Mouse (Mus musculus): ENCODE data around the gene Arhgap15. TPM values are rescaled to one million over a fixed set of nuclear protein-coding genes. Genes with fewer than 3 reads are reported as not detected.

Gene Arhgap15
- polyA plus RNA-seq, 1 experiment from 2014 or later, result 3.0 TPM

- H3K27me3 ChIP-seq (replicated peaks), result no peaks in the 10 kb centered on the region
- H3K9ac ChIP-seq, result no peak overlapping the region
- no peaks in the 10 kb centered on the region for H3K4me1 ChIP-seq
- H3K9me3 ChIP-seq, result no peaks in the 10 kb centered on the region
- ATAC-seq (ENCODE audit: insufficient read depth, low FRiP score, low read depth), result no peak
- WGBS, result 77% methylated on average over 15 of the region's 15 CpGs
- no peak overlapping the region for H3K4me3 ChIP-seq (replicated peaks)
- H3K4me2 ChIP-seq, result no peak overlapping the region
- H3K27ac ChIP-seq, result no peak overlapping the region
- no peaks in the 10 kb centered on the region for H3K36me3 ChIP-seq
Measured at GRCm38 (mm10) chr2:44242628-44243255, 494.1 kb downstream of the Arhgap15 start.

GRCm38 (mm10) chr2:44255343-44255742 is 506.7 kb downstream of the Arhgap15 start:
- ATAC-seq (ENCODE audit: insufficient read depth, low FRiP score, low read depth), result no peak
- H3K36me3 ChIP-seq, result no peaks in the 10 kb centered on the region
- H3K4me1 ChIP-seq, result no peaks in the 10 kb centered on the region
- no peak overlapping the region for H3K4me2 ChIP-seq
- H3K4me3 ChIP-seq (replicated peaks), result no peak overlapping the region
- H3K27ac ChIP-seq, result no peak overlapping the region
- no peak overlapping the region for H3K9ac ChIP-seq
- H3K27me3 ChIP-seq (replicated peaks), result no peaks in the 10 kb centered on the region
- no peaks in the 10 kb centered on the region for H3K9me3 ChIP-seq
- 86% methylated on average over 4 of the region's 4 CpGs for WGBS

- Histone ChIP-seq H3K27me3 (replicated peaks) (no peaks in the 10 kb centered on the region), H3K4me3 (replicated peaks) (no peak overlapping the region), H3K9ac (no peak overlapping the region), H3K4me2 (no peak overlapping the region), H3K9me3 (no peaks in the 10 kb centered on the region), H3K27ac (no peak overlapping the region), H3K4me1 (no peaks in the 10 kb centered on the region), H3K36me3 (no peaks in the 10 kb centered on the region)
- ATAC-seq (ENCODE audit: insufficient read depth, low FRiP score, low read depth), result no peak
- WGBS, result 80% methylated on average over 2 of the region's 2 CpGs
Measured at GRCm38 (mm10) chr2:44257946-44258345, 509.3 kb downstream of the Arhgap15 start.

- Histone ChIP-seq H3K4me3 (replicated peaks) (no peak overlapping the region), H3K27ac (peak overlapping the region; percentile 74), H3K4me1 (no peaks in the 10 kb centered on the region), H3K27me3 (replicated peaks) (no peaks in the 10 kb centered on the region), H3K9me3 (no peaks in the 10 kb centered on the region), H3K36me3 (no peaks in the 10 kb centered on the region), H3K4me2 (0 out of 2 replicates have a peak overlapping the region, but pooled peaks have one; percentile 1), H3K9ac (no peak overlapping the region)
- 39% methylated on average over 17 of the region's 17 CpGs for WGBS
- ATAC-seq (ENCODE audit: insufficient read depth, low FRiP score, low read depth), result no peak
Measured at GRCm38 (mm10) chr2:44271455-44272346, 523.1 kb downstream of the Arhgap15 start.

- Histone ChIP-seq H3K4me1 (no peaks in the 10 kb centered on the region), H3K4me3 (replicated peaks) (no peak overlapping the region), H3K4me2 (no peak overlapping the region), H3K36me3 (no peaks in the 10 kb centered on the region), H3K27me3 (replicated peaks) (no peaks in the 10 kb centered on the region), H3K27ac (peak overlapping the region; percentile 40), H3K9me3 (no peaks in the 10 kb centered on the region), H3K9ac (no peak overlapping the region)
- WGBS, result 63% methylated on average over 13 of the region's 13 CpGs
- ATAC-seq (ENCODE audit: insufficient read depth, low FRiP score, low read depth), result no peak
Measured at GRCm38 (mm10) chr2:44272606-44273005, 524.0 kb downstream of the Arhgap15 start.

GRCm38 (mm10) chr2:44274425-44274824 is 525.8 kb downstream of the Arhgap15 start:
- H3K4me2 ChIP-seq, result no peak overlapping the region
- H3K9ac ChIP-seq, result no peak overlapping the region
- ATAC-seq (ENCODE audit: insufficient read depth, low FRiP score, low read depth), result no peak
- WGBS, result 84% methylated on average over 3 of the region's 3 CpGs
- H3K4me1 ChIP-seq, result no peaks in the 10 kb centered on the region
- H3K4me3 ChIP-seq (replicated peaks), result no peak overlapping the region
- H3K9me3 ChIP-seq, result no peaks in the 10 kb centered on the region
- no peaks in the 10 kb centered on the region for H3K27me3 ChIP-seq (replicated peaks)
- no peaks in the 10 kb centered on the region for H3K36me3 ChIP-seq
- H3K27ac ChIP-seq, result 0 out of 2 replicates have a peak overlapping the region, but pooled peaks have one; percentile 13

- no peaks in the 10 kb centered on the region for H3K9me3 ChIP-seq
- H3K27ac ChIP-seq, result no peak overlapping the region
- 84% methylated on average over 4 of the region's 4 CpGs for WGBS
- H3K4me2 ChIP-seq, result no peak overlapping the region
- no peaks in the 10 kb centered on the region for H3K27me3 ChIP-seq (replicated peaks)
- no peaks in the 10 kb centered on the region for H3K4me1 ChIP-seq
- H3K36me3 ChIP-seq, result no peaks in the 10 kb centered on the region
- H3K4me3 ChIP-seq (replicated peaks), result no peak overlapping the region
- no peak for ATAC-seq (ENCODE audit: insufficient read depth, low FRiP score, low read depth)
- no peak overlapping the region for H3K9ac ChIP-seq
Measured at GRCm38 (mm10) chr2:44286181-44286719, 537.6 kb downstream of the Arhgap15 start.

- Histone ChIP-seq H3K4me1 (no peaks in the 10 kb centered on the region), H3K9me3 (no peaks in the 10 kb centered on the region), H3K27ac (no peak overlapping the region), H3K4me2 (no peak overlapping the region), H3K9ac (no peak overlapping the region), H3K4me3 (replicated peaks) (no peak overlapping the region), H3K36me3 (no peaks in the 10 kb centered on the region), H3K27me3 (replicated peaks) (no peaks in the 10 kb centered on the region)
- 41% methylated on average over 3 of the region's 3 CpGs for WGBS
- ATAC-seq (ENCODE audit: insufficient read depth, low FRiP score, low read depth), result no peak
Measured at GRCm38 (mm10) chr2:44299156-44299555, 550.5 kb downstream of the Arhgap15 start.

- WGBS, result 32% methylated on average over 5 of the region's 5 CpGs
- Histone ChIP-seq H3K4me2 (no peak overlapping the region), H3K9ac (no peak overlapping the region), H3K4me1 (no peaks in the 10 kb centered on the region), H3K36me3 (no peaks in the 10 kb centered on the region), H3K27ac (no peak overlapping the region), H3K4me3 (replicated peaks) (no peak overlapping the region), H3K27me3 (replicated peaks) (no peaks in the 10 kb centered on the region), H3K9me3 (no peaks in the 10 kb centered on the region)
- ATAC-seq (ENCODE audit: insufficient read depth, low FRiP score, low read depth), result no peak
Measured at GRCm38 (mm10) chr2:44299909-44300308, 551.3 kb downstream of the Arhgap15 start.

- ATAC-seq (ENCODE audit: insufficient read depth, low FRiP score, low read depth), result no peak
- Histone ChIP-seq H3K9me3 (no peaks in the 10 kb centered on the region), H3K4me2 (no peak overlapping the region), H3K4me1 (no peaks in the 10 kb centered on the region), H3K27me3 (replicated peaks) (no peaks in the 10 kb centered on the region), H3K4me3 (replicated peaks) (no peak overlapping the region), H3K36me3 (no peaks in the 10 kb centered on the region), H3K9ac (no peak overlapping the region), H3K27ac (no peak overlapping the region)
- WGBS, result 69% methylated on average over 6 of the region's 6 CpGs
Measured at GRCm38 (mm10) chr2:44300466-44300865, 551.8 kb downstream of the Arhgap15 start.

GRCm38 (mm10) chr2:44304261-44304970 is 555.8 kb downstream of the Arhgap15 start:
- WGBS, result 17% methylated on average over 9 of the region's 9 CpGs
- Histone ChIP-seq H3K4me3 (replicated peaks) (no peak overlapping the region), H3K4me2 (peak overlapping the region; percentile 23; the same call in 1 of the 2 replicates), H3K4me1 (no peaks in the 10 kb centered on the region), H3K27ac (peak overlapping the region; percentile 48), H3K9ac (no peak overlapping the region), H3K9me3 (no peaks in the 10 kb centered on the region), H3K27me3 (replicated peaks) (no peaks in the 10 kb centered on the region), H3K36me3 (no peaks in the 10 kb centered on the region)
- peak; percentile 43; the same call in 1 of the 2 replicates for ATAC-seq (ENCODE audit: insufficient read depth, low FRiP score, low read depth)

Measured in stomach, embryonic 15.5 days (tissue).